Mouse (Mus musculus) kidney, postnatal 0 days (tissue): ENCODE results near the gene Cyp2e1. TPM values are rescaled to one million over a fixed set of nuclear protein-coding genes. Genes with fewer than 3 reads are reported as not detected.

Experiments
- ATAC-seq: fragments of 200-750 bp; cut with Nextera tagmentation; replicated peaks from 2 replicates; pipeline ENCODE4 v1.8.0; 2017; ENCODE audit warnings: low read depth, moderate number of reproducible peaks, moderate TSS enrichment, moderate library complexity; ENCODE audit not compliant: low FRiP score
- DNase-seq: peaks from one replicate; pipeline ENCODE4 v3.0.0-alpha.2; 2016; ENCODE audit warnings: low spot score
- H3K27ac ChIP-seq: fragments of 300-500 bp; sonication (generic); 2 replicates; pipeline ENCODE4 v1.5.1; 2014; ENCODE audit warnings: mild to moderate bottlenecking
- H3K27me3 ChIP-seq: fragments of 300-500 bp; sonication (generic); 2 replicates; pipeline ENCODE4 v1.6.1; 2014; ENCODE audit warnings: low read length, mixed read lengths; ENCODE audit not compliant: insufficient read depth
- H3K36me3 ChIP-seq: fragments of 300-500 bp; sonication (generic); 2 replicates; pipeline ENCODE4 v1.6.1; 2014; ENCODE audit warnings: low read length, mixed read lengths; ENCODE audit not compliant: insufficient read depth
- H3K4me1 ChIP-seq: fragments of 300-500 bp; sonication (generic); replicated peaks from 2 replicates; pipeline ENCODE4 v1.6.1; 2014; ENCODE audit warnings: antibody characterized with exemption, low read length, mixed read lengths; ENCODE audit not compliant: insufficient read depth
- H3K4me2 ChIP-seq: fragments of 300-500 bp; sonication (generic); 2 replicates; pipeline ENCODE4 v1.6.1; 2014; ENCODE audit warnings: mild to moderate bottlenecking, low read length, moderate library complexity, mixed read lengths
- H3K4me3 ChIP-seq: fragments of 300-500 bp; sonication (generic); replicated peaks from 2 replicates; pipeline ENCODE4 v1.5.1; 2014; ENCODE audit warnings: low read depth, low read length
- H3K9ac ChIP-seq: fragments of 300-500 bp; sonication (generic); 2 replicates; pipeline ENCODE4 v1.6.1; 2014; ENCODE audit warnings: low read depth, low read length
- H3K9me3 ChIP-seq: fragments of 300-500 bp; sonication (generic); replicated peaks from 2 replicates; pipeline ENCODE4 v1.6.1; 2016; ENCODE audit warnings: low read length, inconsistent platforms, mixed read lengths
- CTCF ChIP-seq: IDR thresholded peaks from 2 replicates; pipeline ENCODE4 v1.5.1; 2016; ENCODE audit warnings: antibody characterized with exemption, low read depth, mild to moderate bottlenecking, moderate library complexity
- WGBS: fragments of 180-500 bp; shearing (Covaris S2); extraction: QIAGEN DNeasy Blood & Tissue Kit; methylation state at CpG from one replicate; pipeline ENCODE4 v1.1.7; 2014; 5-methylcytosine and 5-hydroxymethylcytosine counted together
- polyA plus RNA-seq: library from polyadenylated mRNA; unstranded; fragments of >200 nt; fragmentation: Nextera tagmentation; extraction: Ambion mirVana; gene quantifications from 2 replicates; pipeline ENCODE4 v1.2.1, GENCODE M21; 2015

Cyp2e1 gene
- polyA plus RNA-seq, 1 experiment from 2014 or later = 4.4 TPM

DNA sequence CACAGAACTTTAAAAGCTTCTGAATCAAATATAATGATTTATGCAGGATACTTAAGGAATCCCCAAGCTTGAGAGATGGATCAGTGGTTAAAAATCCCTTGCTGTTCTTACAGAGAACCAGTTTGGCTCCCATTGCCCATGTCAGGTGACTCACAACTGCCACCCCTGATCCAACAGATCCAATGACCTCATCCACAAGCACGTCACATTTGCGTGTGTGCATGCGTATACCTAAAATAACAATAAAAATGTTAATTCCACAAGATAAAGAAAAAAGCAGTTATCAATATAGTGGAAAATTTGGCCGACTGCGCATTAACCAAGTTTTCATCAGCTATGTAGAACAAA, 57.7 kb downstream of the Cyp2e1 start:
- no peak for DNase-seq
- no peaks in the 10 kb centered on the region for H3K27me3 ChIP-seq
- ATAC-seq = no peak
- no peak overlapping the region for H3K27ac ChIP-seq
- H3K36me3 ChIP-seq = no peaks in the 10 kb centered on the region
- WGBS = 54% methylated on average over 5 of the region's 5 CpGs
- peak overlapping the region; percentile 40 for H3K4me3 ChIP-seq
- peak overlapping the region; percentile 73 for H3K4me2 ChIP-seq
- no peak for TF ChIP-seq CTCF
- no peaks in the 10 kb centered on the region for H3K9me3 ChIP-seq
- H3K9ac ChIP-seq = 0 out of 2 replicates have a peak overlapping the region, but pooled peaks have one; percentile 32
- no peaks in the 10 kb centered on the region for H3K4me1 ChIP-seq

DNA sequence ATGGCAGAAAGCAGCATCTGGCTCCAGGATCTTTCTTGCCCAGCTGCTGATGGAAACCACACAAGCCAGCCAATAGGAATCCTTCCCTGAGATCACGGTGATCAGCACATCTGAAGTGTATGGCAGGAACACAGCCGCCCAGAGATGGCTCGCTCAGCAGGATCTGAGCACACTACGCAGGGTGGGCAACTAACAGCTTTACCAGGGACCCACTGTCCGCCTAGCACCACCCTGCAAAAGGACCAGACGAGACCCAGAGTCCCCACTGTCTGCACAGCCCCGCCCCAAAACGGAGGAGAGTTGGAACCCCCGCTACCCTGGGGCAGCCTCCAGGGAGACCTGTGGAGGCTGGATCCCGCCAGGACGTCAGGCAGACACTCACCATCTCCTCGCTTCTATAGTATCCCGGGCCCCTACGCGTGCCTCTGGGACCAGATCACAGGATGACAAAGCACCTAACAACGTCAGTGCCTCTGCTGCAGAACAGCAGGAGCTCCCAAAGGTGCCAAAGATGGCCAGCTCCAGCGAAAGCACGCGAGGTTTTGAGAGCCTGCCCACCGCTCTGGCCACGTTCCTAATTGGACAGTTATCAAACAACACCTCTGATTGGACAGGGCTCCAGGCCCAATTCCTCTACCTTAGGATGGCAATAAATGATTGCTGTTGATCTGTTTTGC, 58.3 kb downstream of the Cyp2e1 start, which contains the start of gene Zfp941:
Gene Zfp941, minus strand, starts transcription at position 526 of the 677 bp plus-strand sequence.
- H3K4me3 ChIP-seq = peak within 1 kb of the TSS; percentile 40
- no peaks in the 10 kb centered on the region for H3K27me3 ChIP-seq
- no peak for TF ChIP-seq CTCF
- H3K9me3 ChIP-seq = no peaks in the 10 kb centered on the region
- peak within 1 kb of the TSS; percentile 73 for H3K4me2 ChIP-seq
- no peak within 1 kb of the TSS for H3K27ac ChIP-seq
- peak; percentile 82 for ATAC-seq
- peak; percentile 57 for DNase-seq
- no peaks in the 10 kb centered on the region for H3K36me3 ChIP-seq
- under 1% methylated on average over 21 of the region's 21 CpGs for WGBS
- no peaks in the 10 kb centered on the region for H3K4me1 ChIP-seq
- H3K9ac ChIP-seq = peak within 1 kb of the TSS; percentile 32; the same call in 1 of the 2 replicates

DNA sequence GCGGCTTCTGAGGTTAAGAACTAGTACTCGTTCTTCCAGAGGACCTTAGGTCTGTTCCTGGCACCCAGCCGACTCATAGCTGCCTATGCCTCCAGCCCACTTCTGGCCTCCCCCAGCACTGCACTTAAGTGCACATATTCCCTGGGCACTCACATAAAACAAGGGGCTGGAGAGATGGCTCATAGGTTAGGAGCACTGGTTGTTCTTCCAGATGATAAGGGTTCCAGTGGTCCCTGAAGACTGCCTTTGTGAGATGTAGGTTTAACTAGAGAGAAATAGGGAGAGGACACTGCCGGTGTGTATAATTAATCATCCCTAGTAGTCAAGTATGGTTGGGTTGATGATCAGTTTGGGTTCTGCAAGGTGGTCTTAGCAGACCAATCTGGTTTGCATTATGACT, 59.2 kb downstream of the Cyp2e1 start:
- DNase-seq (no peak), ATAC-seq (no peak)
- 92% methylated on average over 4 of the region's 4 CpGs for WGBS
- TF ChIP-seq CTCF = no peak
- H3K9me3 ChIP-seq = no peaks in the 10 kb centered on the region
- no peaks in the 10 kb centered on the region for H3K4me1 ChIP-seq
- no peaks in the 10 kb centered on the region for H3K27me3 ChIP-seq
- no peak overlapping the region for H3K27ac ChIP-seq
- no peak overlapping the region for H3K9ac ChIP-seq
- H3K4me2 ChIP-seq = no peak overlapping the region
- H3K4me3 ChIP-seq = no peak overlapping the region
- no peaks in the 10 kb centered on the region for H3K36me3 ChIP-seq

Other genes with a start within 250 kb of the Cyp2e1 start
- gene Olfr538, start 195.9 kb upstream of the Cyp2e1 start, polyA plus RNA-seq = not detected in 2 replicates
- gene Olfr46, start 162.5 kb upstream of the Cyp2e1 start, polyA plus RNA-seq = 0.01 TPM in 1 of 2 replicates, not detected in the other
- not detected in 2 replicates for gene Olfr61, start 134.8 kb upstream of the Cyp2e1 start, polyA plus RNA-seq
- gene Olfr53, start 117.3 kb upstream of the Cyp2e1 start, polyA plus RNA-seq = not detected in 2 replicates
- gene Olfr539, start 103.8 kb upstream of the Cyp2e1 start, polyA plus RNA-seq = not detected in 2 replicates
- not detected in 2 replicates for gene Olfr45, start 81.8 kb upstream of the Cyp2e1 start, polyA plus RNA-seq
- gene Olfr541, start 66.5 kb upstream of the Cyp2e1 start, polyA plus RNA-seq = not detected in 2 replicates
- not detected in 2 replicates for gene Syce1, start 24.1 kb downstream of the Cyp2e1 start, polyA plus RNA-seq
- 1.2 and 1.3 TPM in 2 replicates for gene Zfp941, start 58.4 kb downstream of the Cyp2e1 start, polyA plus RNA-seq
- gene Urah, start 71.3 kb downstream of the Cyp2e1 start, polyA plus RNA-seq = 0.61 and 1.1 TPM in 2 replicates
- not detected in 2 replicates for gene Scgb1c1, start 81.8 kb downstream of the Cyp2e1 start, polyA plus RNA-seq
- gene Odf3, start 84.1 kb downstream of the Cyp2e1 start, polyA plus RNA-seq = not detected in 2 replicates
- 0.18 TPM in 1 of 2 replicates, not detected in the other for gene Gm45785, start 92.6 kb downstream of the Cyp2e1 start, polyA plus RNA-seq
- 45.0 and 53.1 TPM in 2 replicates for gene Ric8a, start 93.2 kb downstream of the Cyp2e1 start, polyA plus RNA-seq
- 48.0 and 53.9 TPM in 2 replicates for gene Bet1l, start 93.8 kb downstream of the Cyp2e1 start, polyA plus RNA-seq
- 198 and 219 TPM in 2 replicates for gene Psmd13, start 118.2 kb downstream of the Cyp2e1 start, polyA plus RNA-seq
- gene Sirt3, start 118.6 kb downstream of the Cyp2e1 start, polyA plus RNA-seq = 47.2 and 48.6 TPM in 2 replicates
- 0.39 and 0.47 TPM in 2 replicates for gene Cox8b, start 136.7 kb downstream of the Cyp2e1 start, polyA plus RNA-seq
- gene Nlrp6, start 157.2 kb downstream of the Cyp2e1 start, polyA plus RNA-seq = 2.1 and 2.6 TPM in 2 replicates
- 20.3 and 20.7 TPM in 2 replicates for gene Pgghg, start 177.7 kb downstream of the Cyp2e1 start, polyA plus RNA-seq
- gene Ifitm5, start 186.6 kb downstream of the Cyp2e1 start, polyA plus RNA-seq = 1.5 and 2.2 TPM in 2 replicates
- 0.45 and 0.68 TPM in 2 replicates for gene Gm45717, start 192.2 kb downstream of the Cyp2e1 start, polyA plus RNA-seq
- gene Ifitm2, start 192.2 kb downstream of the Cyp2e1 start, polyA plus RNA-seq = 1,203 and 1,251 TPM in 2 replicates
- gene Ifitm1, start 203.5 kb downstream of the Cyp2e1 start, polyA plus RNA-seq = 117 and 163 TPM in 2 replicates
- 515 and 606 TPM in 2 replicates for gene Ifitm3, start 247.0 kb downstream of the Cyp2e1 start, polyA plus RNA-seq